Mouse (Mus musculus) neural tube, embryonic 14.5 days (tissue): ENCODE data around the gene Vps13d. TPM values are rescaled to one million over a fixed set of nuclear protein-coding genes. Genes with fewer than 3 reads are reported as not detected.

Experiments
- ATAC-seq: fragments of 200-750 bp; cut with Nextera tagmentation; 2 replicates; pipeline ENCODE4 v1.8.0; 2017; ENCODE audit warnings: low read depth, mild to moderate bottlenecking, moderate TSS enrichment, moderate library complexity
- H3K27ac ChIP-seq: fragments of 300-500 bp; sonication (generic); 2 replicates; pipeline ENCODE4 v1.5.1; 2014; ENCODE audit warnings: low read depth, mild to moderate bottlenecking, control low read depth, low read length, moderate library complexity, mixed read lengths
- H3K27me3 ChIP-seq: fragments of 300-500 bp; sonication (generic); 2 replicates; pipeline ENCODE4 v1.6.1; 2014; ENCODE audit warnings: low read length; ENCODE audit not compliant: control insufficient read depth, insufficient read depth
- H3K36me3 ChIP-seq: fragments of 300-500 bp; sonication (generic); 2 replicates; pipeline ENCODE4 v1.6.1; 2014; ENCODE audit warnings: low read length, mixed read lengths; ENCODE audit not compliant: control insufficient read depth, insufficient read depth
- H3K4me1 ChIP-seq: fragments of 300-500 bp; sonication (generic); 2 replicates; pipeline ENCODE4 v1.6.1; 2014; ENCODE audit warnings: low read length; ENCODE audit not compliant: control insufficient read depth, insufficient read depth
- H3K4me2 ChIP-seq: fragments of 300-500 bp; sonication (generic); 2 replicates; pipeline ENCODE4 v1.6.1; 2014; ENCODE audit warnings: mild to moderate bottlenecking, low read depth, low read length, control low read depth
- H3K4me3 ChIP-seq: fragments of 300-500 bp; sonication (generic); 2 replicates; pipeline ENCODE4 v1.5.1; 2014; ENCODE audit warnings: low read depth, low read length, control low read depth, mixed read lengths
- H3K9ac ChIP-seq: fragments of 300-500 bp; sonication (generic); replicated peaks from 2 replicates; pipeline ENCODE4 v1.6.1; 2014; ENCODE audit warnings: low read depth, mild to moderate bottlenecking, control low read depth, low read length, mixed read lengths
- H3K9me3 ChIP-seq: fragments of 300-500 bp; sonication (generic); 2 replicates; pipeline ENCODE4 v1.6.1; 2016; ENCODE audit warnings: low read length; ENCODE audit not compliant: control insufficient read depth
- WGBS: fragments of 180-500 bp; shearing (Covaris S2); extraction: QIAGEN DNeasy Blood & Tissue Kit; methylation state at CpG from one replicate; pipeline ENCODE4 v1.1.7; 2014; 5-methylcytosine and 5-hydroxymethylcytosine counted together
- polyA plus RNA-seq: library from polyadenylated mRNA; unstranded; fragments of >200 nt; fragmentation: Nextera tagmentation; extraction: Ambion mirVana; gene quantifications from 2 replicates; pipeline ENCODE4 v1.2.1, GENCODE M21; 2014

Vps13d gene
- polyA plus RNA-seq, 1 experiment from 2014 or later = 12.9 TPM

GRCm38 (mm10) chr4:145215396-145215795 is 20.6 kb upstream of the Vps13d start:
- 87% methylated on average over 2 of the region's 2 CpGs for WGBS
- H3K27ac ChIP-seq = no peak overlapping the region

GRCm38 (mm10) chr4:145214786-145215174 is 20.0 kb upstream of the Vps13d start:
- no peak overlapping the region; the same call in 1 of the 2 replicates for H3K9ac ChIP-seq
- no peaks in the 10 kb centered on the region for H3K27me3 ChIP-seq
- no peak overlapping the region for H3K4me2 ChIP-seq
- 40% methylated on average over 6 of the region's 6 CpGs for WGBS
- H3K27ac ChIP-seq = no peak overlapping the region
- H3K36me3 ChIP-seq = no peaks in the 10 kb centered on the region
- no peaks in the 10 kb centered on the region for H3K9me3 ChIP-seq
- no peak overlapping the region for H3K4me3 ChIP-seq
- no peaks in the 10 kb centered on the region for H3K4me1 ChIP-seq
- ATAC-seq = peak; percentile 62

More at GRCm38 (mm10) chr4:145215396-145215795, 20.6 kb upstream of the Vps13d start:
- no peaks in the 10 kb centered on the region for H3K9me3 ChIP-seq
- H3K9ac ChIP-seq = no peak overlapping the region
- H3K4me2 ChIP-seq = no peak overlapping the region
- H3K4me3 ChIP-seq = no peak overlapping the region
- no peak for ATAC-seq
- H3K36me3 ChIP-seq = no peaks in the 10 kb centered on the region
- H3K4me1 ChIP-seq = no peaks in the 10 kb centered on the region
- no peaks in the 10 kb centered on the region for H3K27me3 ChIP-seq

GRCm38 (mm10) chr4:145213999-145214785 is 19.4 kb upstream of the Vps13d start:
- Histone ChIP-seq H3K36me3 (no peaks in the 10 kb centered on the region), H3K9ac (no peak overlapping the region; the same call in 1 of the 2 replicates), H3K27me3 (no peaks in the 10 kb centered on the region), H3K4me3 (no peak overlapping the region), H3K4me1 (no peaks in the 10 kb centered on the region), H3K27ac (no peak overlapping the region), H3K4me2 (no peak overlapping the region), H3K9me3 (no peaks in the 10 kb centered on the region)
- ATAC-seq = peak; percentile 93
- 36% methylated on average over 8 of the region's 8 CpGs for WGBS

GRCm38 (mm10) chr4:145211076-145211475 is 16.3 kb upstream of the Vps13d start:
- no peak overlapping the region for H3K27ac ChIP-seq
- H3K4me3 ChIP-seq = no peak overlapping the region
- ATAC-seq = no peak
- WGBS = 77% methylated on average over 2 of the region's 2 CpGs
- H3K27me3 ChIP-seq = no peaks in the 10 kb centered on the region
- no peaks in the 10 kb centered on the region for H3K36me3 ChIP-seq
- no peak overlapping the region for H3K4me2 ChIP-seq
- H3K9me3 ChIP-seq = no peaks in the 10 kb centered on the region
- no peak overlapping the region for H3K9ac ChIP-seq
- no peaks in the 10 kb centered on the region for H3K4me1 ChIP-seq

- Histone ChIP-seq H3K9me3 (no peaks in the 10 kb centered on the region), H3K4me2 (no peak overlapping the region), H3K36me3 (no peaks in the 10 kb centered on the region), H3K9ac (no peak overlapping the region), H3K27me3 (no peaks in the 10 kb centered on the region), H3K4me1 (no peaks in the 10 kb centered on the region), H3K4me3 (no peak overlapping the region), H3K27ac (no peak overlapping the region)
- no peak for ATAC-seq
- 93% methylated on average over 5 of the region's 5 CpGs for WGBS
Measured at GRCm38 (mm10) chr4:145210564-145210963, 15.8 kb upstream of the Vps13d start.

GRCm38 (mm10) chr4:145209690-145210088 is 14.9 kb upstream of the Vps13d start:
- Histone ChIP-seq H3K9me3 (no peaks in the 10 kb centered on the region), H3K4me3 (no peak overlapping the region), H3K4me1 (no peaks in the 10 kb centered on the region), H3K27ac (no peak overlapping the region), H3K36me3 (no peaks in the 10 kb centered on the region), H3K4me2 (no peak overlapping the region), H3K27me3 (no peaks in the 10 kb centered on the region), H3K9ac (no peak overlapping the region)
- no peak for ATAC-seq
- 37% methylated on average over 5 of the region's 5 CpGs for WGBS

- no peaks in the 10 kb centered on the region for H3K36me3 ChIP-seq
- H3K4me3 ChIP-seq = no peak overlapping the region
- no peaks in the 10 kb centered on the region for H3K4me1 ChIP-seq
- H3K9me3 ChIP-seq = no peaks in the 10 kb centered on the region
- no peak overlapping the region for H3K9ac ChIP-seq
- ATAC-seq = no peak
- no peak overlapping the region for H3K4me2 ChIP-seq
- WGBS = 83% methylated on average over 6 of the region's 6 CpGs
- H3K27me3 ChIP-seq = no peaks in the 10 kb centered on the region
- H3K27ac ChIP-seq = no peak overlapping the region
Measured at GRCm38 (mm10) chr4:145209076-145209689, 14.4 kb upstream of the Vps13d start.

- no peaks in the 10 kb centered on the region for H3K4me1 ChIP-seq
- H3K36me3 ChIP-seq = no peaks in the 10 kb centered on the region
- H3K9me3 ChIP-seq = no peaks in the 10 kb centered on the region
- no peak for ATAC-seq
- no peak overlapping the region for H3K9ac ChIP-seq
- H3K27ac ChIP-seq = no peak overlapping the region
- H3K4me3 ChIP-seq = no peak overlapping the region
- H3K27me3 ChIP-seq = no peaks in the 10 kb centered on the region
- 83% methylated on average over 3 of the region's 3 CpGs for WGBS
- no peak overlapping the region for H3K4me2 ChIP-seq
Measured at GRCm38 (mm10) chr4:145207718-145208371, 13.0 kb upstream of the Vps13d start.

- no peak overlapping the region for H3K9ac ChIP-seq
- H3K36me3 ChIP-seq = no peaks in the 10 kb centered on the region
- no peak overlapping the region for H3K27ac ChIP-seq
- H3K9me3 ChIP-seq = no peaks in the 10 kb centered on the region
- H3K27me3 ChIP-seq = no peaks in the 10 kb centered on the region
- no peaks in the 10 kb centered on the region for H3K4me1 ChIP-seq
- no peak overlapping the region for H3K4me3 ChIP-seq
- ATAC-seq = no peak
- H3K4me2 ChIP-seq = no peak overlapping the region
- WGBS = 89% methylated on average over 8 of the region's 8 CpGs
Measured at GRCm38 (mm10) chr4:145204779-145205178, 10.0 kb upstream of the Vps13d start.
